Mouse (Mus musculus) lung, postnatal 4 days (tissue): ENCODE data around the gene Rcn3.
"Not testable (repeated sequence)": the region's sequence is repeated elsewhere in the genome, so short reads cannot be mapped to it uniquely, and the experiment has no call there.

Source experiments
- DNase-seq, 2 experiments: peaks; one replicate each; pipeline ENCODE4 v3.0.0; 2021

Gene Rcn3

DNA sequence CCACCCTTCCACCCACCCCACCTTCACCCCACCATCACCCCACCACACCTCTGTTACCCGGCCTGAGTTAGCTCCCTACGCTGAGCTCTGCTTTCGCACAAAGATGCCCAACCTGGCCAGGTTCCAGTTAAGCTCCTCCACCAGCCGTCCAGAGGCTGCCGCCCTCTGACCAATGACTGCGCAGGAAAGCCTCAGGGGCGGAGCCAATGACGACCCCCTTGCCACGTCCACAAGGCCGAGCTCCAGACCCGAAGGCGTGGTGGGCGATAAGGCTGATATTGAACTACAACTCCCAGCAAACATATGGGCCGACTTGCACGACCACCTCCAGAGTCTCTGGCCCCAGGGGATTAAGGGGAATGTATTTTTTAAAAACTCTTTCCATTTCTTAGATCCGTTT lies at the start of gene Rcn3:
Gene Rcn3, minus strand, starts transcription at position 174 of the 400 bp plus-strand sequence.
- peak; percentile 92 to 96 for DNase-seq

DNA sequence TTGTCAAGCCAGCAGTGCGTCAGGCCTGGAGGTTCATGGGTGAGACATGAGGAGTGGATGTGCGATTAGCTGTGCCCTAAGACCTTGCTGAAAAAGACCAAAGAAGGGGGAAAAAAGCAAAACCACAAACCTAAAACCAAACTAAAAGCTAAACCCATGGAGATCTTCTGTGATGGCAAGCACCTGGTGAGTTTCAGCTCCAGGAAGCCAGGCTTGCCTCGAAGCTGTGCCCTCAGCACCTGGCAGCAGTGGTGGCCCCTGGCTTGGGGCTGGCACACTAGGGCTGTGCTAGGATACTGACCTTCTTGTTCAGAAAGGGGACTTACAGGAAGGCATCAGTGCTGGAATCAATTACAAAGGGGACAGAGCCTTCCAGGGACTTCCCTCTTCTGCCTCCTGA lies 49.3 kb upstream of the Rcn3 start:
- no peak for DNase-seq

DNA sequence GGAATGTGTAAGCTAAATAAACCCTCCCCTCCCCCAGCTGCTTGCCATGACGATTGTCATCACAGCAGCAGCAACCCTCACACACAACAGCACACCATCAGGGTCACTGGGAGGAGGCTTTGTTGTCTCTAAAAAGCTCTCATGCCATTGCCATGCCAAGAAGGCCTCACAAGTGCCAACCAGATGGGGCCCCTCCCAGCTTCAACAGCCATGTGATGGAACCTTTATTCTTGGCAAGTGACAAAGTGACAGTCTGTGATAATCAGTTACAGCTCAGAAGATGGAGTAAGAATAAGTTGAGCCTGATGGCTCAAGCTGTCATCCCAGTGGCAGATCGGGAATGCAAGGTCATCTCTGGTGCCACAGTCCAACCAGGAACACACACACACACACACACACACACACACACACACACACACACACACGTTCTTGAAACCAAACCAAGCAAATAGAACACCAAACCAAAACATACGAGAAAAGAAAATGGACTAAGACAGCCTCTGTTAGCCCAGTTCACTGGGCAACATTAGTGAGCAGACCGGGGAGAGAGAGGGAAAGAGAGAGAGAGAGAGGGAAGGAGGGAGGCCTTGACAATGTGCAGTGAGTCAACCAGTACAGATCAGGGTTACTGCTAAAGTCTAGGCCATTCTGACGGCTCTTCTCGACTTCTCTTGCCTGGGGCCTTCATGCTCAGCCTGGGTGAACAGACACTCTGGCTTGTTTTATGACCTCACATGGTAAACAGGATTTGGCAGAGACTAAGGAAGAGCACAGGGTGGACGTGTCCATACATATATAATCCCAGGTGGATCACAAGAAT lies 48.1 kb upstream of the Rcn3 start:
- peak in 1 of 2 experiments; percentile 67 for DNase-seq

DNA sequence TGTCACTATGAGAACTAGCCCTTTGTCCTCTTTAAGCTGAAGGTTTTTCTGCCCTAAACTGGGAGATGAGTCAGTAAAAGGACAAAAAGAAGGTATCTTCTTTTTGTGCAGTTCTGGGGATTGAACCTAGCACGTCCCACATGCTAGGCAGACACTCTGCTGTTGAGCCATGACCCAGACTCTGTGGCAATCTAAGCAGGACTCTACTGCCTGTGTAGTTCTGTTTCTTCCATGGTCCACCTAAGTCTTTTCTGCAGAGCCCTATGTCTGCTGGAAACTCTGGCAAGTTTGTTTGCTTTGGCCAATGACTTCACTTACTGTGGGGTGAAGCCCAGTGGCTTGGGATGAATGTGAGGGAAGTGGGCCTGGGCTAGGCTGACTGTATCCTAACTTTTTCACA lies 46.4 kb upstream of the Rcn3 start:
- DNase-seq: no peak

DNA sequence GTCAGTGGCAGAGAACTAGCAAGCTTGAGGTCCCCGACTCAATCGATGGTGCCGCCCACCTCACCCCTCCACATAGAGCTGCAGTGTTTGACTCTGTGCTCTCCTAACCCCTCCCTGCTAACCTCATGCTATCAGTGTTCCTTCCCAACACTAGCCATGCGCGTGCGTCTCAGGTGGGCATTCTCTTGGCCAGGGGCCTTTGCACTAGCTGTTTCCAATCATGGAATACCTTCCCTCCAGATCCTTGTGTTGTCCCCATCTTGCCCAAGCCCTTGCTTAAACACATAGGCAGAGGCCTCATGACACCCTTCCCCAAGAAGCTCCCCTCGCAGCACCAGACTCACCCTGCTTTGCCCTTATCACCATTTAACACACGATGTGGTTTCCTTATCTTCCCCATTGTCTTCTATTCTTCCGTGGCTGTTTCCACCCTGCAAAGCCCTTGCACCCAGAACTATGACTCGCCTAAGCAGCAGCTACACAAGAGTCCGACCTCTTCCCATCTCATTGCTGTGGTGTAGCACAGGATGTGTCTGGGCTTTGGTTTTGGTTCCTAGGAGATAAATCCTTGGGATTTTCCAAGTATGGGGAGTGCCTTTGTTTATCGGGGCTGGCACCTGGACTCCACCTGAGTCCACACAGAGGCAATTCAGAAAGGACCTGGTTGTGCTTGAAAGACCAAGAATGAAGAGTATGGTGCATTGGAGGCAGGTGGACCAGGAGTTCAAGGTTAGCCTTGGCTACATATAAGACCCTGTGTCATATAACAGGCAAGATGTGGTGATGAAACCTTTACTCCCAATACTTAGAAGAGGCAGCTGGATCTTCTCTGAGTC lies 45.4 kb upstream of the Rcn3 start:
- DNase-seq: no peak

DNA sequence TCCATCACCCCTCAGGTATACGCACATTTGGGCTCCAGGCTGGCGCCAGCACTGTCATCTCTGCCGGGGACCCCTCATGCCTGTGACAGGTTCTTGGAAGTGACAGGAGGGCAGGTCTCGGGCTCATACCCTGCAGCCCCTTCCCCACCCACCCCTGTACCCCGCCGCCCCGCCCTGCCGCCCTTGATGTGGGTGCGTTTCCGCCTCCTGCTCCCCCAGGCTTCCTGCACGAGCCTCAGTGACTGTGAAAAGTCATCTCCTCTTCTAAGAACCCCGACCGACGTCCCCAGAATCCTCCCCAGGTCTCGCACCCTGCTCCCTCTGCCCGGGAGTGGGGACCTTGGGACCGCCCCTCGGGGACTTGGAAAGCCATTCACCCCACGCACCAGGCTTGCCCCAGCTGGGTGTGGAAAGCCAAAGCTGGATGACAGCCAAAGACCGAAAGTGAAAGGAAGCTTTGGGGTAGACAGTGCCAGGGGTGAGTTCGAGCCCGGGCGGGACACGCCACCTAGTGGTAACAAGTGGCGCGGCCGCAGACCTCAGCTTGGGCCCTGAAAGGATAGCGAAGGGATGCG lies 44.1 kb upstream of the Rcn3 start, which contains the start of the genes Gm45713 and Flt3l:
Gene Gm45713, minus strand, starts transcription at position 239 of the 575 bp plus-strand sequence.
Gene Flt3l, minus strand, starts transcription at position 440 of the 575 bp plus-strand sequence.
- peak; percentile 91 to 95 for DNase-seq

DNA sequence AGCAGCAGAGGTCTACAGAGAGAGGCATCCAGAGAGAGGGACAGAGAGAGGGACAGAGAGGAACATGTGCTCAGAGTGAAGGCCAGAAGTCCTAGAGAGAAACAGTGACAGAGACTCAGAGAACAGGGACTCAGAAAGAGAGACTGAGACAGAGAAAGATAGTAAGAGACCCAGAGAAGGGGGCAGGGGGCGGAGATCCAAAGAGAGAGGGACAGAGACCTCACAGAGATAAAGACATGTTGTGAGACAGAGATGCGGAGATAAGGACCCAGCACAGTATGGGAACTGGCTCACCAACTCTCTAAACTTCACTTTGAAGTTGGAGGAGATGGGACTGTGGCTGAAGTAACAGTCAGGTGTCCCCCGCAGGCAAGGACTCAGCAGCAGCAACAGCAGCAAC lies 43.3 kb upstream of the Rcn3 start:
- no peak for DNase-seq

DNA sequence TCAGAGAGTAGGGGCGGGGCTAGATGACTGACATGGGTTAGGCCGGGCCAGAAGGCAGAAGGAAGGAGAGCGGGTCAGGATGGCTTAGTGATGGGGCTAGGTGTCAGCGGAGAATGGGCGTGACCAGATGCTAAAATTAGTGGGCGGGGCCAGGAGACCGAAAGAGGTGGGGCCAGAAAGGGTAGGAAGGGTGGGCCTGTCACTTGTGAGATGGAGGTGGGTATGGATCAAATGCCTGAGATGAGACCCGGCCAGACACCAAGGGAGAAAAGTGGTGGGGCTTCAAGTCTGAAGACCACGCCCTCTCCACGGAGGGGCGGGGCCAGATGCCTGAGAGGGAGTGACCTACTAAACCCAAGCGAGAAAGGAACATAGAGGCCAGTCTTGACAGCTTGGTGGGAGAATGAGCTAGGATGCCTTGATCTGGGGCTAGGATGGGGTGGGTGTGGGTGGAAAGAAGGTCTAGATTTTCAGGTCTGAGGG lies 42.6 kb upstream of the Rcn3 start:
- peak; percentile 68 to 69 for DNase-seq

DNA sequence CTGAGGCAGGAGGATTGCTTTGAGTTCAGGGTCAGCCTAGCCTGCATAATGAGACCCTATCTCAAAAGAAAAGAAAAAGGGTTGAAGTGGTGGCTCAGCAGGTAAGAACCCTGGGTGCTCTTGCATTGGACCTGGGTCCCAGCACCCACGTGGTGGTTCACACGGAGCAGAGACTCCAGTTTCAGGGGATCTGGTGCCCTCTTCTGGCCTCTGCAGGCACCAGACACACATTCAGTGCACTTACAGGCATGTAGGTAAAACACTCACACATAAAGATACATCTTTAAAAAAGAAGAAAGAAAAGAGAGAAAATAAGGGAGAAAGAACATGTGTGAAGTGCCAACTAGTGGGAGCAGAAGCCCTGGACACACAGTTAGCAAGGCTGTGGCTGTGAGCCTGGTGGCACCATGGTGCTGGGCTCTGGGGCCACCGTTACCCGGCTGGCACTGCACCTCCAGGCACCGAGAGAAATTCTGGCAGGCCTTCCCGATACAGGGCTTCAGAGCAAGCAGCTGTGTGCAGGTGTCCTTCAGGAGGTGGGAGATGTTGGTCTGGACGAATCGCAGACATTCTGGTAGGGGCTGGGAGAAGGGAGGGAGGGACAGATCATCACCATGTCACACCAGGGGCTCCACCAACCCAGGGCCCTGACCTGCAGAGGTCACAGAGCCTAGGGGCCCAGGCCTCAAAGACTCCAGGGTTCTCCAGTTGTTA lies 41.6 kb upstream of the Rcn3 start:
- no peak for DNase-seq

DNA sequence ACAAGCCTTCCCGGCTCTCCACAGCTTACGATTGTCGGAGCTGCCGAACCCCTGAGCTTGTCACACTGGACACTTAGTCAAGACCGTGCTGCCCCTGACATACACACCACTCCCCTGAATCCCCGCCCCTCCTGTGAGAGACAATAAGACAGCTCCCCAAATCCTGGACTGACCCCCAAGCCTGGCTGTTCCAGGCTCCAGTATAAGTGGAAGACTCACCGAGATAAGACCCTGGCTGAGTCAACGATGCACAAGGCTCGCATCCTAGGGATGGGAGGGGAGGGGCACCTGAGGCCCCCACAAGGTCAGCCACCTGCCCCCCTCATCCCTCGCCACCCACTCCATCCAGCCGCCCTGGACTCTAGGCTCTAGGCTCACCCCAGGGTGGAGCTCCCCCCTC lies 39.8 kb upstream of the Rcn3 start:
- no peak for DNase-seq

DNA sequence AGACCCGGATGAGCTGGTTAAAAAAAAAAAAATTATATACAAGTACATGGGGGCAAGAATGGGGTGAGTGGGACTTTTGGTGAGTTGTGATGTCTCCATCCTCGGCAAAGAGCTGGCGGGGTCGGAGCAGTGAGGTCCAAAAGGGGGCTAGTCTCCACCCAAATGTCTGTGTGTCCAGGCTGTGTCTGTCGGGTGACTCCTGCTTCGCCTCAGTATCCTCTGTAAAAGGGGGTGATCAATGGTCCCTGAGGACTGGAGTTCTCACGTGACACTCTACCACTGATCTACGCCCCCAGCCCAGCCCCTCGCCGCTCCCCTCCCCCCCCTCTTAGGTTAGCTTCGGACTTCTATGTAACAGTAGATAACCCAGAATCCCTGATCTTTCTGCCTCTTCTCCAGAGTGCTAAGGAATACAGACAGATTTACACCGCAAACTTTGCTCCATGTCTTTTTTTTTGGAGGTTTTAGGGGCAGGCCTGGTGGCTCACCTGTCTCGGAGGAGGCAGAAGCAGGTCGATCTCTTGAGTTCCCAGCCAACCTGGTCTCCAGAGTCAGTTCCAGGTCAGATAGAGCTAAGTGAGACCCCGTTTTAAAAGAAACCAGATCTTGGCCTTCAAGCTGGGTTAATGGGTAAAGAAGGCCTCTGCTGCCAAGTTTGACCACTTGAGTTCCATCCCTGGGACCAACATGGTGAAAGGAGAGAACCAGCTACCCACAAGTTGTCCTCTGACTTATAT lies 37.9 kb upstream of the Rcn3 start:
- DNase-seq: no peak

DNA sequence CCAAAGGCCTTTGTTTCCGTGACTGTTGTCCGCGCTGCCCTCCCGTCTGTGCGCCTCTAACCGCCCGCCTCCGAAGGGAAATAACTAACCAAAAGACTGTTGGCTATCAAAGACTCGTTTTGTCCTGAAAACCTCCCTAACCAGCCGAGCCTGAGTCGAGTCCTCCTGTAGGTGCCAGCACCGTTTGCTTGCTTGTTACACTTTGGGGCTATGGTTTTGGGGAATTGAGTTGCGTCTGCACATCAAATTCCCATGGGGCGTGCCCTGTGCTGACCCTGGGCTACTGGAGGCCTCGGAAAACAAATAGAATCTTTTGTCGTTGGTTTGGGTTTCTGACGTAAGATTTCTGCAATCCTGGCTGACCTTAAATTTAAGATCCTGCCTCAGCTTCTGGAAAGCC lies 37.3 kb upstream of the Rcn3 start:
- DNase-seq: no peak

DNA sequence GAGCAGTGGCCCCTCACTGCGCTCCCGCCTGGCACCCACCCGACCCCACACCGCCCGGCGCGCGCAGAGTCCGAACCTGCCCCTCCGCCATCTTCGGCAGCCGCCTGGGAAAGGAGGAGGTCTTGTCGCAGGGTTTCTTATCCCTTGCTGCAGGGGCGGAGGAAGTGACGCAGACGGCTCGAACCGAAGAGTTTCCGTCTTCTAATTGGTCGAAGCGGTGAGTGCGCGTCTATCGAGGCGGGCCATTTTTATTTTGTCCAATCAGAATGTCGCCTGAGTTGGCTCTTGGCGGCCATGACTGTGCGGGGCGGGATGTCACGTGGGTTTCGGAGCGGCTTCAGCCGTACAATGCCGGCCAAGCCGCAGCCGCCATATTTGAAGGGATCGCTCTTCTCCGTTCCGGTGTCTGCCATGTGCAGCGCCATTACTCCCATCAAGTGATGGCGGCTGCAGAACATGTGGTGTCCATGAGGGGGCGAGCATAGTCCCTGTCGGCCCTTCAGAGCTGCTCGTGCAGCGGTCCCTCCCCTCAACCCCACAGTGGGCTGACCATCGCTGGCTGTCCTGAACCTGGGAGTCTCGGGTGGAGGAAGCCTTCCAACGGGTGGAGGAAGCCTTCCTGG lies 36.7 kb upstream of the Rcn3 start, which contains the start of gene Rpl13a:
Gene Rpl13a, minus strand, starts transcription at position 138 of the 623 bp plus-strand sequence.
- DNase-seq: peak; percentile 99 to 100

DNA sequence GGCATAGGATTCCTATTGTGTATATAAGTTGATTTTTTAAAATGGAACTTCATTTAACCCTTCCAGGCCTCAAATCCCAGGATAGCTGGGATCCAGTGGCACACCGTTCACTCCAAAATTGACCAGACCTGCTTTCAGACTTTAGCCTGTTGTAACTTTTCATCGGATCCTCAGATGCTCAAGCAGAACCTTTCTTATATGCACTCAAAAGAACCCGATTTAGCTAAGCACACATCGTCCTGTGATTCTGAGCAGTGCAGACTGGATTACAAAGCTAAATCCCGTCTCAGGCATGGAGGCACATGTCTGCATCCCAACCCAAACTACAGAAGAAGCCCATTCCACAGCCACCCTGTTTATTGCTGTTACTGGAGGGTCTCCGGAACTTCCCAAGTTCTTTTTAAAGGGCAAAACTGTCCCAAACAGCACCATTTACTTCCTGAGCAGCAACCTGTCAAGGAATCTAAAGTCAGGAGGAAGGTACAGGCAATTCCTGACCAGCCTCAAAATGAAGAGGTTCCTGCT lies 35.7 kb upstream of the Rcn3 start:
- no peak for DNase-seq

DNA sequence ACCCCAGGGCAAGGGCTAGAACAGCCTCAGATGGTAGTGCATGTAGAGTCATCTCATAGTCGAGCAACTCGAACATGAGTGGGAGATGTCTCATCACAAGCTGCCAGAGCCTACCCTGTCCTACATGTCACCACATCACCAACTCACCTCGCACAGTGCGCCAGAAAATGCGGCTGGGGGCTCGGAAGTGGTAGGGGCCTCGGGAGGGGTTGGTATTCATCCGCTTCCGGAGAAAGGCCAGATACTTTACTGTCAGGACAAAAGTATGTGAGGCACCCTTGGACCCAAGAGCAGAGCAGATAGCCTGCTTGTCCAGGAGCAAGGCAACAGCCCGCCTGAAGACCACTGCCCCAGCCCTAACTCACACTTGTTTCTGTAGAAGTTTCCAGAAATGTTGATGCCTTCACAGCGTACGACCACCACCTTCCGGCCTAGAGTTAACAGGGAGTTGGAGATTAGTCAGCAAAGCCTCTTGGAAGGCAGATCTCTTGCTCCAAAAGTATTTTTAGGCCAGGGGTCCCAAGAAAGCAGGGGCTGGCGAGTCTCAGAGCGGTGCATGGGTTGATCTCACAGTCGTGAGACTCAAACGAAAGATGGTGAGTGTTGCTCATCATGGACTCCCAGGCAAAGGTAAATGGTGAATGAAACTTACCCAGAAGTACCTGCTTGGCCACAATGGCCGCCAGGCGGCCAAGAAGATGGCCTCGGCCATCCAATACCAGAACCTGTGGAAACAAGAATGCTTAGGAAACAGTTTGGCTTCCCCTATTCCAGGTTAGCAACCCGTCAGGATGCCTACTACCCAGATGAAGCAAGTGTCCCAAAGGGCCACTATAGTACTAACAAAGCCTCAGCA lies 35.1 kb upstream of the Rcn3 start:
- peak in 1 of 2 experiments; percentile 23 for DNase-seq

DNA sequence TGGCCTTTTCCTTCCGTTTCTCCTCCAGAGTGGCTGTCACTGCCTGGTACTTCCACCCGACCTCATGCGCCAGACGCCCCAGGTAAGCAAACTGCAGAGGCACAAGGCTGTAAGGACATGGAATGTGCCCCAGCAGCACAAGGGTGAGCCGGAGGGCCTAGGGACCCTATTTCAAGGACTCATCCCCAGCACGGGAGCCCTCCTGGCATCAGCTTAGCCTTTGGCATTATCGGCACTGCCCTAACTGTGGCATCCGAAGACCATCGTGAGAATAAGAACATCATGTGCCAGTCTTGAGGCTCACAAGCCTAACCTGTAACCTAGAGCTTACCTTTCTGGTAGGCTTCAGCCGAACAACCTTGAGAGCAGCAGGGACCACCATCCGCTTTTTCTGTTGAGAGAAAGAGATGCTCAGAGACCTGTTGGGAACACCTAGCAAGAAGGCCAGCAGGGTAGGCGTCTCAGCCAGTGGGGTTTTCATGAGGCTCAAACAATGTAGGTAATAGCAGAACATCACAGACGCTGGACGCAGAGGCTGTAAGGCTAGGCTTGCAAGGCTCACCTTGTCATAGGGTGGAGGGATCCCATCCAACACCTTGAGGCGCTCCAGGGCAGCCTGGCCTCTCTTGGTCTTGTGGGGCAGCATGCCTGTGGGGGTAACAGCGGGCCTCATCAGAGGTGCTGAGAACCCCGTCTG lies 34.3 kb upstream of the Rcn3 start:
- no peak for DNase-seq

DNA sequence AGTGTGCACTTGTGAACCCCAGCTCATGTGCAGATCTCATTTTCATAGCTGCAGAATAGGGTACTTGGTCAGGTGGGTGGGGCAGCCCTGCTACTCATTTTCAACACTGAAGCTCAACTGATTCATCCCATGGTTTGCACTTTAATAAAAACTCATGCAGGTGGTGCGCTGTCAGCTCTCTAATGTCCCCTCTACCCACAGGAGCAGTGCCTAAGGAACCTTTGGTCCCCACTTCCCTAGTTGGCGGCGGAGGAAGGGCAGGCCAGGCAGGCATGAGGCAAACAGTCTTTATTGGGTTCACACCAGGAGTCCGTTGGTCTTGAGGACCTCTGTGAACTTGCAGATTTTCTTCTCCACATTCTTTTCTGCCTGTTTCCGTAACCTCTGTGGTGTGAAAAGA lies 33.6 kb upstream of the Rcn3 start:
- not testable (repeated sequence) for DNase-seq

DNA sequence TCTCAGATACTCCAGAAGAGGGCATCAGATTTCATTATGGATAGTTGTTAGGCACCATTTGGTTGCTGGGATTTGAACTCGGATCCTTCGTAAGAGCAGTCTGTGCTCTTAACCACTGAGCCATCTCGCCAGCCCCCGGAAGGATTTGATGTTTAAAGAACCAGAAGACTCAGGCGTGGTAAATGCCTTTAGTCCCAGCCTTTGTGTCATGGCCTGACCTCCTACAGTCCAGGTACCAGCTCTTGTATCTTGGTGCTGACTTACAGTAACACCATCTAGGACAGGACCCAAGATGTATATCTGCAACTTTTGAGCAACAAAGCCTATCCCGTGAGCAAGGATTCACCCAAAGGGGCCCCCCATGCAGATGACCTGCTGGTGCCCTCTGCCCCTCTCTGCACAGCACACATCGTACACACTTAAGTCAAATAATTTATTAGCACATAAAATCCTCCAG lies 33.2 kb upstream of the Rcn3 start:
- no peak for DNase-seq
